Mouse (Mus musculus) liver, embryonic 12.5 days (tissue): ENCODE data around the gene Serpinb1a. TPM values are rescaled to one million over a fixed set of nuclear protein-coding genes. Genes with fewer than 3 reads are reported as not detected.
"Not testable (repeated sequence)": the region's sequence is repeated elsewhere in the genome, so short reads cannot be mapped to it uniquely, and the experiment has no call there.

Source experiments
- ATAC-seq: fragments of 200-750 bp; cut with Nextera tagmentation; 2 replicates; pipeline ENCODE4 v1.8.0; 2017; ENCODE audit warnings: moderate number of reproducible peaks, mild to moderate bottlenecking, moderate library complexity
- H3K27ac ChIP-seq: fragments of 300-500 bp; sonication (generic); 2 replicates; pipeline ENCODE4 v1.5.1; 2016; ENCODE audit warnings: mild to moderate bottlenecking
- H3K27me3 ChIP-seq: fragments of 300-500 bp; sonication (generic); replicated peaks from 2 replicates; pipeline ENCODE4 v1.6.1; 2016; ENCODE audit warnings: mild to moderate bottlenecking, moderate library complexity
- H3K36me3 ChIP-seq: fragments of 300-500 bp; sonication (generic); 2 replicates; pipeline ENCODE4 v1.6.1; 2016; ENCODE audit warnings: mild to moderate bottlenecking, moderate library complexity
- H3K4me1 ChIP-seq: fragments of 300-500 bp; sonication (generic); 2 replicates; pipeline ENCODE4 v1.6.1; 2016
- H3K4me2 ChIP-seq: fragments of 300-500 bp; sonication (generic); 2 replicates; pipeline ENCODE4 v1.6.1; 2016; ENCODE audit warnings: mild to moderate bottlenecking, moderate library complexity
- H3K4me3 ChIP-seq: fragments of 300-500 bp; sonication (generic); 2 replicates; pipeline ENCODE4 v1.5.1; 2016; ENCODE audit warnings: mild to moderate bottlenecking, moderate library complexity
- H3K9ac ChIP-seq: fragments of 300-500 bp; sonication (generic); 2 replicates; pipeline ENCODE4 v1.6.1; 2016; ENCODE audit warnings: mild to moderate bottlenecking, moderate library complexity
- H3K9me3 ChIP-seq: fragments of 300-500 bp; sonication (generic); replicated peaks from 2 replicates; pipeline ENCODE4 v1.6.1; 2016; ENCODE audit warnings: mild to moderate bottlenecking, moderate library complexity
- WGBS: fragments of 180-500 bp; shearing (Covaris S2); methylation state at CpG from one replicate; pipeline ENCODE4 v1.1.7; 2016; ENCODE audit not compliant: insufficient replicate concordance; 5-methylcytosine and 5-hydroxymethylcytosine counted together
- polyA plus RNA-seq: library from polyadenylated mRNA; unstranded; fragments of >200 nt; fragmentation: Nextera tagmentation; extraction: Ambion mirVana; gene quantifications from 2 replicates; pipeline ENCODE4 v1.2.1, GENCODE M21; 2016

Gene Serpinb1a
- polyA plus RNA-seq, result 10.5 and 11.7 TPM in 2 replicates

DNA sequence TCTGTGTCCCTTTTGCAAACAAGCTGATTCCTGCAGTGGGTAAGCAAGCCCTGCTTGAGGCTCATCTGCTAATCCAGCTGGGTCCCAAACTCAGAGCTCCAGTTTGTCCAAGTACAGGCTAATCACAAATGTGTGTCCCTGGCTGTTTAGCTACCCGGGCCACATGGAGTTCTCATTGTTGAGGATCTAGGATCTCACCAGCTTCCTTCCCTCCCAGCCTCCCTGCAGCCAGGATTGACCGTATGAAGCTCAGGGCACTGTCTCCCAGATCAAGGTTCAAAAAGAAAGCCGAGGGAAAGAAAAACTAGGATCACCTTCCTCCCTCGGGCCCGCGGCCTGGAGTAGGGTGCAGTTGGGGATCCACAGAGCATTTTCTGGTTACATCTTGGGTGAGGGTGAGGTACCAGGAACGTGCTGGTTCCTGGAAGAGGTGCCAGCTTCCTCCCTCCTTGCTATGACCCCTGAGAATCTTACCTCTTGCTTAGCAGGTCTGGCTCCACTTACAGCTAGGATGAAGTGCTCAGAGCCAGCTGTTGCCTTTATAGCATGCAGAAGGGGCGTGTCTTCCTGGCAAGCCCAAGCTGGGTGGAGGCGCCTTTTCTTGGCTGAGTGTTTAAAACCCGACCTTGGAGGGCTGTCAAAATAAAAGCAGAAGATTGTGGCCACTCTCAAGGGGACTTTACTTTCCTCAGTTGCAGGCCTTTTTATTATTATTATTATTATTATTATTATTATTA lies at the start of gene Serpinb1a:
Serpinb1a (minus strand) TSS at position 518 of the 737 bp plus-strand sequence.
- Histone ChIP-seq H3K4me2 (no peak within 1 kb of the TSS), H3K36me3 (no peaks in the 10 kb centered on the region), H3K4me1 (0 out of 2 replicates have a peak, but pooled peaks cover 4% of the 10 kb centered on the region), H3K9ac (no peak within 1 kb of the TSS), H3K4me3 (no peak within 1 kb of the TSS), H3K27ac (no peak within 1 kb of the TSS), H3K9me3 (no peaks in the 10 kb centered on the region), H3K27me3 (no peaks in the 10 kb centered on the region)
- ATAC-seq, result no peak
- 48% methylated on average over 10 of the region's 10 CpGs for WGBS

DNA sequence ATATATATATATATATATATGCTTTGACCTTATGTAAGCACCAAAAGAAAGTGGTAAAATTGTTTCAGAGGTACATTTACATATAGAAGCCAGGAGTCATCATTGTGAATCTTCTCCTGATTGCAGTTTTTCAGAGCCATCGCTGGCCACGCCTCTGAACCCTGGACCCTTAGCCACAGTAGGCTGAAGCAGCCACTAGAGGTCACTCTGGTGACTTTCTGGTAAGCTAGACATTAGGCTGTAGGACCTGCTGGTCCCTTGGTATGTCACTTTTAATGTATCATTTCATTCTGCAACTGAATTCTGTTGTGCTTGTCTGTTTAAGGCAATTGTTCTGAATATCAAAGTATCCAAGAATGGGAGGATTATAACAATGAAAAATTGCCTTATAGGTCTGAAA lies 49.7 kb upstream of the Serpinb1a start:
- H3K27me3 ChIP-seq, result no peaks in the 10 kb centered on the region
- H3K36me3 ChIP-seq, result no peaks in the 10 kb centered on the region
- H3K4me3 ChIP-seq, result no peak overlapping the region
- ATAC-seq, result no peak
- H3K9me3 ChIP-seq, result no peaks in the 10 kb centered on the region
- 12% methylated on average over 2 of the region's 2 CpGs for WGBS
- H3K27ac ChIP-seq, result no peak overlapping the region
- no peak overlapping the region for H3K4me2 ChIP-seq
- H3K4me1 ChIP-seq, result no peaks in the 10 kb centered on the region
- no peak overlapping the region for H3K9ac ChIP-seq

DNA sequence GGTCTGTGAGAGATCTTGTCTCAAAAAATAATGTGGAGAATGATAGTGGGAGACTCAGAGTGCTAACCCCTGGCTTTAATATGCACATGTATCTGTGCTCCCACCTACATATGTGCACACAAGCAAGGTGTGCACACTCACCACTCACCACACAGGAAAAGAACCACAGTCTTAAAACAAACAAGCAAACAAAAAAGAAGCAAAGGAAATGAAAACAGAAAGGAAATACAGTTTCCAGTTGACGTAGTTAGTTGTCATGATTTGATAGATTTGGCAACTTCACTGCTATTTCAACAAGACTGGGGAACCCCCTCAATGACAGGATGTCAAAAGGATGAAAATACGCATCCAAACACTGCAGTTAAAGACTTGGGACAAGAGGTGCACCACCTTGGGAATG lies 48.1 kb upstream of the Serpinb1a start:
- not testable (repeated sequence) for H3K36me3 ChIP-seq, H3K27ac ChIP-seq, H3K4me1 ChIP-seq, H3K4me2 ChIP-seq, H3K27me3 ChIP-seq, H3K9me3 ChIP-seq, H3K4me3 ChIP-seq, H3K9ac ChIP-seq, ATAC-seq
- WGBS, result 43% methylated on average over 2 of the region's 2 CpGs

DNA sequence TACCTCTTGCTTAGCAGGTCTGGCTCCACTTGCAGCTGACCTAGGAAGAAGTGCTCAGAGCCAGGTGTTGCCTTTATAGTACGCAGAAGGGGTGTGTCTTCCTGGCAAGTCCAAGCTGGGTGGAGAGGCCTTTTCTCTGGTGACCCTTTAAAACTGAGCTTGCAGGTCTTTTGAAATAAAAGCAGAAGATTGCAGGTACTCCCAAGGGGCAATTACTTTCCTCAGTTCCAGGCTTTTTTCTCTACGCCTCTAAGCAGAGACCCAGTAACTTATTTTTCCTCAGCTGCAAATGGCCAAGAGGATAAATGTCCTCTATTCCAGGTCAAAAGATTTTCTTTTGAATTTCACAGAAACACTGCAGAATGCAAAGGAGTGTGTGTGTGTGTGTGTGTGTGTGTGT lies 47.1 kb upstream of the Serpinb1a start, which contains the start of gene Serpinb1c:
Serpinb1c (minus strand) TSS at position 101 of the 400 bp plus-strand sequence.
- ATAC-seq, result no peak
- H3K9me3 ChIP-seq, result no peaks in the 10 kb centered on the region
- H3K27me3 ChIP-seq, result no peaks in the 10 kb centered on the region
- no peak within 1 kb of the TSS for H3K4me3 ChIP-seq
- H3K27ac ChIP-seq, result no peak within 1 kb of the TSS
- H3K4me1 ChIP-seq, result no peaks in the 10 kb centered on the region
- 76% methylated on average over 2 of the region's 2 CpGs for WGBS
- H3K36me3 ChIP-seq, result no peaks in the 10 kb centered on the region
- no peak within 1 kb of the TSS for H3K9ac ChIP-seq
- no peak within 1 kb of the TSS for H3K4me2 ChIP-seq

GRCm38 (mm10) chr13:32896931-32897330 lies 45.9 kb upstream of the Serpinb1a start:
- no peak overlapping the region for H3K27ac ChIP-seq
- H3K9ac ChIP-seq, result no peak overlapping the region
- no peaks in the 10 kb centered on the region for H3K27me3 ChIP-seq
- H3K4me3 ChIP-seq, result no peak overlapping the region
- H3K9me3 ChIP-seq, result no peaks in the 10 kb centered on the region
- no peak for ATAC-seq
- H3K4me2 ChIP-seq, result no peak overlapping the region
- no peaks in the 10 kb centered on the region for H3K4me1 ChIP-seq
- WGBS, result 65% methylated on average over 4 of the region's 4 CpGs
- no peaks in the 10 kb centered on the region for H3K36me3 ChIP-seq

- Histone ChIP-seq H3K4me3 (no peak overlapping the region), H3K4me2 (no peak overlapping the region), H3K9ac (no peak overlapping the region), H3K27me3 (no peaks in the 10 kb centered on the region), H3K27ac (no peak overlapping the region), H3K4me1 (no peaks in the 10 kb centered on the region), H3K36me3 (no peaks in the 10 kb centered on the region), H3K9me3 (no peaks in the 10 kb centered on the region)
- no peak for ATAC-seq
These were observed 33.8 kb upstream of the Serpinb1a start for GRCm38 (mm10) chr13:32884755-32885154.

- H3K9me3 ChIP-seq, result no peaks in the 10 kb centered on the region
These were observed 22.9 kb upstream of the Serpinb1a start for GRCm38 (mm10) chr13:32873862-32874261.

GRCm38 (mm10) chr13:32868843-32869242 lies 17.9 kb upstream of the Serpinb1a start:
- H3K9ac ChIP-seq, result no peak overlapping the region
- no peaks in the 10 kb centered on the region for H3K4me1 ChIP-seq
- no peak overlapping the region for H3K27ac ChIP-seq
- no peak overlapping the region for H3K4me2 ChIP-seq
- H3K36me3 ChIP-seq, result no peaks in the 10 kb centered on the region
- no peaks in the 10 kb centered on the region for H3K27me3 ChIP-seq
- no peak for ATAC-seq
- H3K9me3 ChIP-seq, result no peaks in the 10 kb centered on the region
- H3K4me3 ChIP-seq, result no peak overlapping the region
- 44% methylated on average over 5 of the region's 5 CpGs for WGBS

More at GRCm38 (mm10) chr13:32873862-32874261, 22.9 kb upstream of the Serpinb1a start:
- ATAC-seq, result no peak
- Histone ChIP-seq H3K27ac (no peak overlapping the region), H3K27me3 (no peaks in the 10 kb centered on the region), H3K4me3 (no peak overlapping the region), H3K4me1 (no peaks in the 10 kb centered on the region), H3K36me3 (no peaks in the 10 kb centered on the region), H3K4me2 (no peak overlapping the region), H3K9ac (no peak overlapping the region)
- WGBS, result 34% methylated on average over 1 of the region's 1 CpGs

DNA sequence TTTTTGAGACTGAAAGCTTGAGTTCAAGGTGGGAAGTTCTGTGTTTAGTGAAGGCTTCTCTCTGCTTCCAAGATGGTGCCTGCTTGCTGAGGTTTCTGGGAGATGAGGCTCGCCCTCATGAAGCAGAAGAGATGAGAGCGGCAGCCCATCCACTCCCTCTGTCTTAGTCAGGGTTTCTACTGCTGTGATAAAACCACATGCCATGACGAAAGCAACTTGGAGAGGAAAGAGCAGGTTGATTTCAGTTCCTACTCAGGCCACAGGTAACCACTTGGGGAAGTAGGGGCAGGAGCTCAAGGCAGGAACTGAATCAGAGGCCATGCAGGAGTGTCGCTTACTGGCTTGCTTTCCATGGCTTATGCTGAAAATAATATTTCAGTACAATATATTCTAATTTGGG lies 17.2 kb upstream of the Serpinb1a start:
- not testable (repeated sequence) for H3K9ac ChIP-seq, H3K4me3 ChIP-seq, H3K36me3 ChIP-seq, ATAC-seq, H3K27me3 ChIP-seq, H3K9me3 ChIP-seq, H3K4me1 ChIP-seq, H3K4me2 ChIP-seq, H3K27ac ChIP-seq
- WGBS, result 45% methylated on average over 4 of the region's 4 CpGs

- H3K4me2 ChIP-seq, result no peak overlapping the region
- H3K36me3 ChIP-seq, result no peaks in the 10 kb centered on the region
- no peak overlapping the region for H3K9ac ChIP-seq
- no peak for ATAC-seq
- 45% methylated on average over 2 of the region's 2 CpGs for WGBS
- no peaks in the 10 kb centered on the region for H3K9me3 ChIP-seq
- no peak overlapping the region for H3K4me3 ChIP-seq
- no peaks in the 10 kb centered on the region for H3K27me3 ChIP-seq
- H3K27ac ChIP-seq, result no peak overlapping the region
- H3K4me1 ChIP-seq, result no peaks in the 10 kb centered on the region
These were observed 16.0 kb upstream of the Serpinb1a start for GRCm38 (mm10) chr13:32867030-32867429.

DNA sequence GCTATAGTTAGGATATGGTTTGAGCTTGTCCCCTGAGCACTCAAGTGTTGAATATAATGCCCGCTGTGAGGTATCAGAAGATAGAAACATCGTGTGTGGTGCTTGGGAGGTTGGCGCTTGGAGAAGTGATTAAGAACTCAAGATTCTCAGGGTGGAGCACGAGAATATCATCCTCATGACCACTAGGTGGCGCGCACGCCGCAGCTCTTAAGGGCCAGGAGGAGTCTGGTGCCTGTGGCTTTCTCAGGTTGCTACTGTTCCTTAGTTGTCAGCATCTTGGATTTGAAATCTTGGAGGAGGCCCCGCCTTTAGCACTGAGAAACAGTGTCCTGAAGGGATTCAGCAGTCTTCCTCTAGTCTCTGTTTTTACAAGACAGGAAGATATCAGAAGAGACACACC lies 15.5 kb upstream of the Serpinb1a start:
- Histone ChIP-seq H3K9ac (no peak overlapping the region), H3K4me2 (no peak overlapping the region), H3K9me3 (no peaks in the 10 kb centered on the region), H3K36me3 (no peaks in the 10 kb centered on the region), H3K4me1 (no peaks in the 10 kb centered on the region), H3K27ac (no peak overlapping the region), H3K27me3 (no peaks in the 10 kb centered on the region), H3K4me3 (no peak overlapping the region)
- no peak for ATAC-seq
- 5% methylated on average over 9 of the region's 9 CpGs for WGBS

- no peak for ATAC-seq
- Histone ChIP-seq H3K27ac (no peak overlapping the region), H3K9ac (no peak overlapping the region), H3K4me1 (no peaks in the 10 kb centered on the region), H3K4me3 (no peak overlapping the region), H3K27me3 (no peaks in the 10 kb centered on the region), H3K36me3 (no peaks in the 10 kb centered on the region), H3K4me2 (no peak overlapping the region), H3K9me3 (no peaks in the 10 kb centered on the region)
- 51% methylated on average over 2 of the region's 2 CpGs for WGBS
These were observed 14.6 kb upstream of the Serpinb1a start for GRCm38 (mm10) chr13:32865591-32865990.

DNA sequence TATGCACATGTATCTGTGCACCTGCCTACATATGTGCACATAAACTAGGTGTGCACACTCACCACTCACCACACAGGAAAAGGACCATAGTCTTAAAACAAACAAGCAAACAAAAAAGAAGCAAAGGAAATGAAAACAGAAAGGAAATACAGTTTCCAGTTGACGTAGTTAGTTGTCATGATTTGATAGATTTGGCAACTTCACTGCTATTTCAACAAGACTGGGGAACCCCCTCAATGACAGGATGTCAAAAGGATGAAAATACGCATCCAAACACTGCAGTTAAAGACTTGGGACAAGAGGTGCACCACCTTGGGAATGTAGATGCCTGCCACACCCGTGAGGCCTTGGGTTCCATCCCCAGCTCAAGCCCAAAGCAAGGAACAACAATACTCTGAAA lies 13.5 kb upstream of the Serpinb1a start:
- WGBS, result 52% methylated on average over 3 of the region's 3 CpGs
- not testable (repeated sequence) for H3K27me3 ChIP-seq, H3K36me3 ChIP-seq, H3K9ac ChIP-seq, H3K4me1 ChIP-seq, ATAC-seq, H3K27ac ChIP-seq, H3K4me2 ChIP-seq, H3K4me3 ChIP-seq, H3K9me3 ChIP-seq
